Mouse (Mus musculus) heart, embryonic 10.5 days (tissue): ENCODE measurements at regions not wholly inside any gene's neighbourhood (a gene's known extent, or its start where the extent isn't known, plus 50 kb on each side); places are given as distances from the start of the nearest gene placed in this dataset.

ENCODE experiments used
- DNase-seq: peaks from one replicate; pipeline ENCODE4 v3.0.0-alpha.2; 2017; ENCODE audit warnings: low spot score
- H3K27ac ChIP-seq: fragments of 300-500 bp; sonication (generic); 2 replicates; pipeline ENCODE4 v1.5.1; 2016; ENCODE audit warnings: mild to moderate bottlenecking
- H3K27me3 ChIP-seq: fragments of 300-500 bp; sonication (generic); 2 replicates; pipeline ENCODE4 v1.6.1; 2016; ENCODE audit warnings: mild to moderate bottlenecking; ENCODE audit not compliant: poor library complexity, insufficient read depth, severe bottlenecking
- H3K36me3 ChIP-seq: fragments of 300-500 bp; sonication (generic); 2 replicates; pipeline ENCODE4 v1.6.1; 2016; ENCODE audit warnings: mild to moderate bottlenecking, moderate library complexity
- H3K4me1 ChIP-seq: fragments of 300-500 bp; sonication (generic); 2 replicates; pipeline ENCODE4 v1.6.1; 2016; ENCODE audit warnings: mild to moderate bottlenecking
- H3K4me3 ChIP-seq: fragments of 300-500 bp; sonication (generic); 2 replicates; pipeline ENCODE4 v1.5.1; 2016; ENCODE audit warnings: mild to moderate bottlenecking, moderate library complexity
- H3K9me3 ChIP-seq: fragments of 300-500 bp; sonication (generic); 2 replicates; pipeline ENCODE4 v1.6.1; 2016; ENCODE audit warnings: mild to moderate bottlenecking, moderate library complexity
- WGBS: fragments of 180-500 bp; shearing (Covaris S2); methylation state at CpG from one replicate; pipeline ENCODE4 v1.1.7; 2016; 5-methylcytosine and 5-hydroxymethylcytosine counted together

- no peak overlapping the region for H3K27ac ChIP-seq
- no peak for DNase-seq
Observed at GRCm38 (mm10) chr7:71092301-71092700, 259.0 kb downstream of the Gm10295 start.

GRCm38 (mm10) chr7:71064446-71065391, 286.6 kb downstream of the Gm10295 start:
- DNase-seq: no peak
- no peak overlapping the region for H3K4me3 ChIP-seq
- H3K27me3 ChIP-seq: no peaks in the 10 kb centered on the region
- H3K4me1 ChIP-seq: 0 out of 2 replicates have a peak, but pooled peaks cover 4% of the 10 kb centered on the region
- no peaks in the 10 kb centered on the region for H3K36me3 ChIP-seq
- WGBS: 31% methylated on average over 14 of the region's 14 CpGs
- no peak overlapping the region for H3K27ac ChIP-seq
- no peaks in the 10 kb centered on the region for H3K9me3 ChIP-seq

More at GRCm38 (mm10) chr7:71092301-71092700, 259.0 kb downstream of the Gm10295 start:
- no peaks in the 10 kb centered on the region for H3K27me3 ChIP-seq
- no peaks in the 10 kb centered on the region for H3K9me3 ChIP-seq
- H3K4me3 ChIP-seq: no peak overlapping the region
- 55% methylated on average over 3 of the region's 3 CpGs for WGBS
- 0 out of 2 replicates have a peak, but pooled peaks cover 3% of the 10 kb centered on the region for H3K4me1 ChIP-seq
- no peaks in the 10 kb centered on the region for H3K36me3 ChIP-seq

GRCm38 (mm10) chr7:71050825-71051224, 300.5 kb downstream of the Gm10295 start:
- H3K27me3 ChIP-seq: no peaks in the 10 kb centered on the region
- DNase-seq: no peak
- no peaks in the 10 kb centered on the region for H3K36me3 ChIP-seq
- no peaks in the 10 kb centered on the region for H3K4me1 ChIP-seq
- no peak overlapping the region for H3K27ac ChIP-seq
- no peak overlapping the region for H3K4me3 ChIP-seq
- H3K9me3 ChIP-seq: no peaks in the 10 kb centered on the region
- 76% methylated on average over 2 of the region's 2 CpGs for WGBS

GRCm38 (mm10) chr7:71047201-71047600, 304.1 kb downstream of the Gm10295 start:
- WGBS: 81% methylated on average over 3 of the region's 3 CpGs
- Histone ChIP-seq H3K27ac (no peak overlapping the region), H3K9me3 (no peaks in the 10 kb centered on the region), H3K4me1 (no peaks in the 10 kb centered on the region), H3K36me3 (no peaks in the 10 kb centered on the region), H3K27me3 (no peaks in the 10 kb centered on the region), H3K4me3 (no peak overlapping the region)
- DNase-seq: no peak

GRCm38 (mm10) chr7:71046596-71046995, 304.7 kb downstream of the Gm10295 start:
- H3K36me3 ChIP-seq: no peaks in the 10 kb centered on the region
- no peaks in the 10 kb centered on the region for H3K27me3 ChIP-seq
- H3K27ac ChIP-seq: no peak overlapping the region
- H3K4me1 ChIP-seq: no peaks in the 10 kb centered on the region
- H3K4me3 ChIP-seq: no peak overlapping the region
- no peaks in the 10 kb centered on the region for H3K9me3 ChIP-seq
- 71% methylated on average over 1 of the region's 1 CpGs for WGBS
- DNase-seq: no peak

GRCm38 (mm10) chr7:71043789-71044188, 307.5 kb downstream of the Gm10295 start:
- no peaks in the 10 kb centered on the region for H3K27me3 ChIP-seq
- no peak overlapping the region for H3K27ac ChIP-seq
- 81% methylated on average over 5 of the region's 5 CpGs for WGBS
- no peak overlapping the region for H3K4me3 ChIP-seq
- no peaks in the 10 kb centered on the region for H3K9me3 ChIP-seq
- no peaks in the 10 kb centered on the region for H3K4me1 ChIP-seq
- no peak for DNase-seq
- H3K36me3 ChIP-seq: no peaks in the 10 kb centered on the region

GRCm38 (mm10) chr7:71043128-71043527, 308.2 kb downstream of the Gm10295 start:
- H3K4me3 ChIP-seq: no peak overlapping the region
- DNase-seq: no peak
- no peaks in the 10 kb centered on the region for H3K27me3 ChIP-seq
- H3K27ac ChIP-seq: no peak overlapping the region
- WGBS: 76% methylated on average over 8 of the region's 8 CpGs
- no peaks in the 10 kb centered on the region for H3K9me3 ChIP-seq
- no peaks in the 10 kb centered on the region for H3K4me1 ChIP-seq
- no peaks in the 10 kb centered on the region for H3K36me3 ChIP-seq

- H3K27me3 ChIP-seq: no peaks in the 10 kb centered on the region
- DNase-seq: no peak
- no peaks in the 10 kb centered on the region for H3K9me3 ChIP-seq
- H3K4me3 ChIP-seq: no peak overlapping the region
- 68% methylated on average over 3 of the region's 3 CpGs for WGBS
- no peaks in the 10 kb centered on the region for H3K36me3 ChIP-seq
- no peaks in the 10 kb centered on the region for H3K4me1 ChIP-seq
- no peak overlapping the region for H3K27ac ChIP-seq
Observed at GRCm38 (mm10) chr7:71041388-71041787, 309.9 kb downstream of the Gm10295 start.

- Histone ChIP-seq H3K4me3 (no peak overlapping the region), H3K27me3 (no peaks in the 10 kb centered on the region), H3K27ac (no peak overlapping the region), H3K9me3 (no peaks in the 10 kb centered on the region), H3K36me3 (no peaks in the 10 kb centered on the region), H3K4me1 (no peaks in the 10 kb centered on the region)
- DNase-seq: no peak
- WGBS: 68% methylated on average over 3 of the region's 3 CpGs
Observed at GRCm38 (mm10) chr7:71040846-71041245, 310.4 kb downstream of the Gm10295 start.

GRCm38 (mm10) chr7:71038537-71038936, 312.7 kb downstream of the Gm10295 start:
- WGBS: 78% methylated on average over 5 of the region's 5 CpGs

GRCm38 (mm10) chr7:71033121-71033520, 318.2 kb downstream of the Gm10295 start:
- Histone ChIP-seq H3K9me3 (no peaks in the 10 kb centered on the region), H3K27me3 (no peaks in the 10 kb centered on the region), H3K27ac (no peak overlapping the region), H3K36me3 (no peaks in the 10 kb centered on the region), H3K4me3 (no peak overlapping the region), H3K4me1 (no peaks in the 10 kb centered on the region)
- 77% methylated on average over 12 of the region's 12 CpGs for WGBS
- DNase-seq: no peak

More at GRCm38 (mm10) chr7:71038537-71038936, 312.7 kb downstream of the Gm10295 start:
- no peak for DNase-seq
- H3K9me3 ChIP-seq: no peaks in the 10 kb centered on the region
- no peaks in the 10 kb centered on the region for H3K4me1 ChIP-seq
- H3K27ac ChIP-seq: no peak overlapping the region
- no peak overlapping the region for H3K4me3 ChIP-seq
- H3K36me3 ChIP-seq: no peaks in the 10 kb centered on the region
- no peaks in the 10 kb centered on the region for H3K27me3 ChIP-seq

- DNase-seq: no peak
- peak overlapping the region; percentile 84 for H3K27ac ChIP-seq
- no peaks in the 10 kb centered on the region for H3K9me3 ChIP-seq
- H3K27me3 ChIP-seq: peaks cover 9% of the 10 kb centered on the region
- peaks cover 19% of the 10 kb centered on the region for H3K4me1 ChIP-seq
- 9% methylated on average over 9 of the region's 9 CpGs for WGBS
- peak overlapping the region; percentile 53 for H3K4me3 ChIP-seq
- peaks cover 4% of the 10 kb centered on the region; the same call in 1 of the 2 replicates for H3K36me3 ChIP-seq
Observed at GRCm38 (mm10) chr7:71023946-71024610, 327.2 kb downstream of the Gm10295 start.
